Mouse (Mus musculus) hematopoietic stem cell, adult 5-6 weeks (primary cell): Measurements from ENCODE around the gene Pik3ap1. TPM values are rescaled to one million over a fixed set of nuclear protein-coding genes. Genes with fewer than 3 reads are reported as not detected.
"Not testable (repeated sequence)": the region's sequence is repeated elsewhere in the genome, so short reads cannot be mapped to it uniquely, and the experiment has no call there.

Experiments used
- ATAC-seq, 2 experiments: fragments of 125-278 bp in 1 of 2; replicated peaks in 1 of 2; 2 replicates each; pipeline ENCODE4 v1.8.0; 2016 to 2017; ENCODE audit warnings: inconsistent platforms in 2 of 2, mild to moderate bottlenecking in 2 of 2, moderate number of reproducible peaks in 2 of 2, low read depth in 1 of 2, moderate TSS enrichment in 1 of 2; ENCODE audit not compliant: low FRiP score in 2 of 2, poor library complexity in 2 of 2, severe bottlenecking in 2 of 2, insufficient read depth in 1 of 2, low TSS enrichment in 1 of 2
- total RNA-seq: library from RNA; stranded (forward); fragments of 172-1452, 232-1000 nt; gene quantifications from 2 replicates; pipeline ENCODE4 v1.2.3, GENCODE M21; 2017

Gene Pik3ap1
- total RNA-seq, 1 experiment from 2014 or later: 28.9 TPM

GRCm38 (mm10) chr19:41313663-41314062 lies 71.2 kb downstream of the Pik3ap1 start:
- 0 out of 4 replicates have a peak, but pooled peaks of 1 of the 2 experiments have one; percentile 13 for ATAC-seq

- not testable (repeated sequence) for ATAC-seq
Measured at GRCm38 (mm10) chr19:41312587-41312986, 72.3 kb downstream of the Pik3ap1 start.

GRCm38 (mm10) chr19:41312027-41312426 lies 72.9 kb downstream of the Pik3ap1 start:
- ATAC-seq: no peak

GRCm38 (mm10) chr19:41310971-41311703 lies 73.8 kb downstream of the Pik3ap1 start:
- ATAC-seq: peak; percentile 76 to 79

GRCm38 (mm10) chr19:41303933-41304332 lies 81.0 kb downstream of the Pik3ap1 start:
- no peak for ATAC-seq

GRCm38 (mm10) chr19:41303433-41303832 lies 81.5 kb downstream of the Pik3ap1 start:
- no peak for ATAC-seq

- ATAC-seq: no peak
Measured at GRCm38 (mm10) chr19:41301856-41302255, 83.0 kb downstream of the Pik3ap1 start.

- ATAC-seq: no peak
Measured at GRCm38 (mm10) chr19:41299446-41299845, 85.5 kb downstream of the Pik3ap1 start.

- peak in 1 of 2 experiments; percentile 65; a peak in 2 of 4 replicates for ATAC-seq
Measured at GRCm38 (mm10) chr19:41290952-41291619, 93.8 kb downstream of the Pik3ap1 start.

GRCm38 (mm10) chr19:41288568-41288967 lies 96.3 kb downstream of the Pik3ap1 start:
- no peak for ATAC-seq

GRCm38 (mm10) chr19:41287224-41287623 lies 97.7 kb downstream of the Pik3ap1 start:
- ATAC-seq: no peak

GRCm38 (mm10) chr19:41284515-41284914 lies 100.4 kb downstream of the Pik3ap1 start:
- ATAC-seq: no peak

- ATAC-seq: peak; percentile 49 to 51
Measured at GRCm38 (mm10) chr19:41282718-41283117, 102.2 kb downstream of the Pik3ap1 start.

- ATAC-seq: peak; percentile 16 to 26; a peak in 1 of 4 replicates
Measured at GRCm38 (mm10) chr19:41282216-41282615, 102.7 kb downstream of the Pik3ap1 start.

GRCm38 (mm10) chr19:41279724-41280244 lies 105.1 kb downstream of the Pik3ap1 start:
- no peak for ATAC-seq

GRCm38 (mm10) chr19:41278606-41279005 lies 106.3 kb downstream of the Pik3ap1 start:
- ATAC-seq: no peak; a peak in 1 of 4 replicates

GRCm38 (mm10) chr19:41275588-41275987 lies 109.3 kb downstream of the Pik3ap1 start:
- no peak for ATAC-seq

GRCm38 (mm10) chr19:41270906-41271305 lies 114.0 kb downstream of the Pik3ap1 start:
- no peak for ATAC-seq
